Mouse (Mus musculus) CH12.LX (cell line): Measurements from ENCODE around the gene 4930469K13Rik. TPM values are rescaled to one million over a fixed set of nuclear protein-coding genes. Genes with fewer than 3 reads are reported as not detected.
A peak's percentile ranks its signal among the peaks of the same experiment; 100 is the strongest.

Source experiments
- DNase-seq: peaks from one replicate; pipeline ENCODE4 v3.0.0-alpha.2; 2013; ENCODE audit errors: extremely low read depth
- H3K27ac ChIP-seq: 2 replicates; pipeline ENCODE4 v1.5.1; 2012; ENCODE audit warnings: low read depth, mild to moderate bottlenecking, control low read depth, moderate library complexity; ENCODE audit not compliant: insufficient read depth
- H3K27me3 ChIP-seq: replicated peaks from 2 replicates; pipeline ENCODE3; 2012; ENCODE audit warnings: inconsistent platforms
- H3K36me3 ChIP-seq, 2 experiments: replicated peaks in 1 of 2; 2 replicates each; pipeline versions ENCODE3 to v1.6.1; 2012; ENCODE audit warnings: inconsistent platforms in 1 of 2, low read length in 1 of 2, mild to moderate bottlenecking in 1 of 2, mixed read lengths in 1 of 2, moderate library complexity in 1 of 2; ENCODE audit not compliant: control insufficient read depth in 1 of 2, insufficient read depth in 1 of 2
- H3K4me1 ChIP-seq, 2 experiments: 2 replicates each; pipeline ENCODE4 v1.6.1; 2012; ENCODE audit warnings: inconsistent platforms in 1 of 2, moderate library complexity in 1 of 2; ENCODE audit not compliant: insufficient read depth in 2 of 2, control insufficient read depth in 1 of 2
- H3K4me2 ChIP-seq: 2 replicates; pipeline ENCODE4 v1.6.1; 2012; ENCODE audit warnings: low read depth, mild to moderate bottlenecking, control low read depth; ENCODE audit not compliant: poor library complexity, insufficient read depth, severe bottlenecking
- H3K4me3 ChIP-seq, 3 experiments: fragments of 150-350 bp in 1 of 3; sonication (generic) in 1 of 3; replicated peaks in 1 of 3; 2 replicates each; pipeline versions ENCODE3 to v1.5.1; 2011 to 2012; ENCODE audit warnings: low read depth in 2 of 3, low read length in 2 of 3, mild to moderate bottlenecking in 2 of 3, moderate library complexity in 2 of 3, control low read depth in 1 of 3, improper control_type of control experiment in 1 of 3, inconsistent platforms in 1 of 3, mixed read lengths in 1 of 3; ENCODE audit not compliant: poor library complexity in 1 of 3
- H3K79me2 ChIP-seq: replicated peaks from 2 replicates; pipeline ENCODE4 v1.6.1; 2012; ENCODE audit warnings: mild to moderate bottlenecking, moderate library complexity; ENCODE audit not compliant: control insufficient read depth, poor library complexity, insufficient read depth, severe bottlenecking; ENCODE audit errors: extremely low read depth
- H3K9ac ChIP-seq: 2 replicates; pipeline ENCODE4 v1.6.1; 2012; ENCODE audit warnings: low read depth, mild to moderate bottlenecking, control low read depth, moderate library complexity; ENCODE audit not compliant: insufficient read depth
- H3K9me3 ChIP-seq: replicated peaks from 2 replicates; pipeline ENCODE3; 2012; ENCODE audit warnings: low read length, inconsistent platforms, mixed read lengths
- BHLHE40 ChIP-seq: IDR thresholded peaks from 2 replicates; pipeline ENCODE4 v1.6.1; 2011; ENCODE audit warnings: mild to moderate bottlenecking, low read depth, low read length, improper control_type of control experiment
- CHD1 ChIP-seq: IDR thresholded peaks from 2 replicates; pipeline ENCODE4 v1.6.1; 2012; ENCODE audit warnings: low read depth, low read length, improper control_type of control experiment, inconsistent platforms
- CHD2 ChIP-seq: IDR thresholded peaks from 2 replicates; pipeline ENCODE4 v1.6.1; 2011; ENCODE audit warnings: low read length, improper control_type of control experiment
- E2F4 ChIP-seq: IDR thresholded peaks from 2 replicates; pipeline ENCODE4 v1.6.1; 2011; ENCODE audit warnings: low read depth, low read length, improper control_type of control experiment; ENCODE audit not compliant: insufficient replicate concordance
- JUND ChIP-seq: conservative IDR thresholded peaks from 2 replicates; pipeline ENCODE4 v1.6.1; 2011; ENCODE audit warnings: low read depth, low read length, improper control_type of control experiment
- MAZ ChIP-seq: IDR thresholded peaks from 2 replicates; pipeline ENCODE4 v1.6.1; 2012; ENCODE audit warnings: low read depth, mild to moderate bottlenecking, inconsistent platforms, low read length, improper control_type of control experiment, moderate library complexity
- MEF2A ChIP-seq: IDR thresholded peaks from 2 replicates; pipeline ENCODE4 v1.6.1; 2014; ENCODE audit warnings: low read depth, mild to moderate bottlenecking, inconsistent platforms, low read length, improper control_type of control experiment, borderline replicate concordance
- MXI1 ChIP-seq: IDR thresholded peaks from 2 replicates; pipeline ENCODE4 v1.6.1; 2011; ENCODE audit warnings: mild to moderate bottlenecking, low read depth, low read length, improper control_type of control experiment
- MYC ChIP-seq: IDR thresholded peaks from 2 replicates; pipeline ENCODE4 v1.6.1; 2011; ENCODE audit warnings: low read depth, mild to moderate bottlenecking, improper control_type of control experiment, low read length
- NELFE ChIP-seq: IDR thresholded peaks from 2 replicates; pipeline ENCODE4 v1.6.1; 2011; ENCODE audit warnings: low read depth, low read length, improper control_type of control experiment
- POLR2AphosphoS2 ChIP-seq: IDR thresholded peaks from 2 replicates; pipeline ENCODE4 v1.6.1; 2011; ENCODE audit warnings: low read depth, low read length, improper control_type of control experiment
- RAD21 ChIP-seq: IDR thresholded peaks from 2 replicates; pipeline ENCODE4 v1.6.1; 2011; ENCODE audit warnings: low read depth, mild to moderate bottlenecking, low read length, improper control_type of control experiment, moderate library complexity
- RCOR1 ChIP-seq: conservative IDR thresholded peaks from 2 replicates; pipeline ENCODE4 v1.6.1; 2012; ENCODE audit warnings: low read depth, mild to moderate bottlenecking, inconsistent platforms, low read length, improper control_type of control experiment
- SIN3A ChIP-seq: IDR thresholded peaks from 2 replicates; pipeline ENCODE4 v1.6.1; 2012; ENCODE audit warnings: low read length, improper control_type of control experiment, inconsistent platforms
- SMC3 ChIP-seq: IDR thresholded peaks from 2 replicates; pipeline ENCODE4 v1.6.1; 2011; ENCODE audit warnings: low read depth, low read length, improper control_type of control experiment
- TCF12 ChIP-seq: IDR thresholded peaks from 2 replicates; pipeline ENCODE4 v1.6.1; 2014; ENCODE audit warnings: low read depth, mild to moderate bottlenecking, inconsistent platforms, low read length, improper control_type of control experiment
- UBTF ChIP-seq: IDR thresholded peaks from 2 replicates; pipeline ENCODE4 v1.6.1; 2012; ENCODE audit warnings: low read depth, mild to moderate bottlenecking, inconsistent platforms, low read length, improper control_type of control experiment, moderate library complexity
- USF1 ChIP-seq: IDR thresholded peaks from 2 replicates; pipeline ENCODE4 v1.6.1; 2014; ENCODE audit warnings: low read depth, mild to moderate bottlenecking, inconsistent platforms, low read length, improper control_type of control experiment
- USF2 ChIP-seq: conservative IDR thresholded peaks from 2 replicates; pipeline ENCODE4 v1.6.1; 2011; ENCODE audit warnings: low read depth, low read length, improper control_type of control experiment
- ZMIZ1 ChIP-seq: IDR thresholded peaks from 2 replicates; pipeline ENCODE4 v1.6.1; 2012; ENCODE audit warnings: low read depth, mild to moderate bottlenecking, inconsistent platforms, low read length, improper control_type of control experiment
- ZNF384 ChIP-seq: IDR thresholded peaks from 2 replicates; pipeline ENCODE4 v1.6.1; 2012; ENCODE audit warnings: low read depth, low read length, improper control_type of control experiment, inconsistent platforms
- dilution Hi-C: fragments of 300-500 bp; cut with MboI; formaldehyde crosslinking; loops from 2 replicates; pipeline ENCODE4 v1.14.3; 2020; ENCODE audit warnings: low sequenced_read_pairs; ENCODE audit not compliant: extremely low pct_unique_long_range_greater_than_20kb, extremely low pct_ligation_motif_present
- in situ Hi-C: fragments of 300-500 bp; cut with MboI; formaldehyde crosslinking; loops from 3 replicates; pipeline ENCODE4 v1.14.3; 2019; ENCODE audit warnings: low sequenced_read_pairs, low pct_ligation_motif_present, low pct_unique_long_range_greater_than_20kb, mixed read lengths
- polyA plus RNA-seq: library from polyadenylated mRNA; unstranded; fragments of >175 nt; gene quantifications from 2 replicates; pipeline ENCODE4 v1.2.1, GENCODE M21; 2012; ENCODE audit warnings: low read depth; ENCODE audit not compliant: insufficient read length
- total RNA-seq, 2 experiments: library from RNA; depleted of rRNA; stranded (reverse); fragments of 300-350 nt in 1 of 2; fragments of >200 nt in 1 of 2; gene quantifications; 2 replicates each; pipeline ENCODE4 v1.2.3; 2012 to 2014

4930469K13Rik gene
- total and polyA plus RNA-seq, 3 experiments: not detected

DNA sequence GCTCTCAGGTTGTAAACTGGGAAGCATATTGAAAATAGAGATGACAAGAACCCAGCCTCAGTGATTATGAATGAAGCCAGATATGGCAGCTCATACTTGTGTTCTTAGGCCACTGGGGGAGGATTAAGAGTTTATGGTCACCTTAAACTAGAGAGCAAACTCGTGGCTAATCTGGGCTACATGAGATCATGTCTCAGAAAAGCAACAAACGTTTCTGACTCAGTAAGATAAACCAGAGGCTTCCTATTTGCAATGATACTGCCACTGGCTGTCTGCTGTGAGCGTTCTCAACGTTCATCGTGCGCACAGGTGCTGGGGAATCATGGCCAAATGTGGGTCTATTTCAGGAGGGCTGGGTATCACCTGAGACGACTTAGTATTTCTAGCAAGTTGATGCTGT lies 14.6 kb downstream of the 4930469K13Rik start:
- in situ Hi-C loops (loop anchor here (25.0 kb wide), 1 partner anchor 346 kb away; no protein-coding TSS in a partner anchor), dilution Hi-C loops (no loop called here)
- Histone ChIP-seq H3K9ac (no peak overlapping the region), H3K36me3 (peaks cover 42 to 53% of the 10 kb centered on the region in 2 experiments), H3K4me3 (no peak overlapping the region), H3K4me2 (no peak overlapping the region), H3K4me1 (peaks cover 7 to 55% of the 10 kb centered on the region in 2 experiments; a peak in 3 of 4 replicates), H3K9me3 (no peaks in the 10 kb centered on the region), H3K27ac (no peak overlapping the region), H3K79me2 (no peaks in the 10 kb centered on the region), H3K27me3 (no peaks in the 10 kb centered on the region)
- TF ChIP-seq USF1: no peak
- TF ChIP-seq MEF2A: peak; percentile 76
- TF ChIP-seq E2F4: no peak
- no peak for TF ChIP-seq RAD21
- no peak for TF ChIP-seq JUND
- DNase-seq: peak; percentile 34

DNA sequence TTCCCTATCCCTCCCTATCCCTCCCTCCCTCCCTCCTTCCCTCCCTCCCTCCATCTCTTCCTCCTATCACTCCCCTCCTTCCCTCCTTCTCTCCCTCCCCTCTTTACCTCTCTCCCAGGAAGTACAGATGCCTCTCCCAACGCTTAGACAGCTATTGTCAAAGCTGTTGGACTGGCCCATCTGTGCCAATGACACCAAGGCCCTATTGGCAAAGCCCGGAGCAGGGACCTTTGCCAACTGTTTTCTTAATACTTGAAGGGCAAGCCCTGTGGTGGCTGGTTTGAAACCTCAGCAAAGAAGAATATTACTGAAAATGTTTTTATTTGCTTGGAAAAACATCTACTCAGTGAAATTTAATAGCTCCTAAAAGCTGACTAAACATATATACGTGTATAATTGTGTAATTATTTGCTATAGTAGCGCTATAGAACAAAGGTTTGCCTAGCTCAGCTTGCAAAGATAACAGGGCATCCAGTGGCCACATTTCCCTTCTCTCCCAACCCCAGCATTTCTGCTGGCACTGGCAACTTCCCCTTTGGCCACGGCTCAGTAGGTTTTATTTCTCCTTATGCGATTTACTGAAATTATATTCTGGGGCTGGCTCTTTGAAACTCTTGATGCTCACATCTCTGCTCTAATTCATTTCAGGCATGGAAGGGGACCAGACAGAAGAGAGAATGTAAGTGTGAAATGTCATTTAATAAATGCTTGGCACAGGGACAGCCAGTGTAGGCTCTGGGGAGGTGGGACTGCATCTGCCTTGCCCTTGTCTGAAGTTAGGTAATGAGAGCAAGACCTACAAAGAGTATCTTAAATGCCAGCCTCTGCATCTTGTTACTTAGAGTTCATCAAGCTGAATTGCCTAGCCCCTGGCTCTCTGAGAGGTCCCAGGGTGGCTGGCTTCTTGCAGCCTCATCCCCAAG lies 18.6 kb downstream of the 4930469K13Rik start:
- no peak overlapping the region for H3K9ac ChIP-seq
- H3K79me2 ChIP-seq: no peaks in the 10 kb centered on the region
- in situ Hi-C loops (loop anchor here (10.0 to 25.0 kb wide), 2 partner anchors 75 to 343 kb away; no protein-coding TSS in a partner anchor), dilution Hi-C loops (no loop called here)
- no peak overlapping the region for H3K27ac ChIP-seq
- H3K9me3 ChIP-seq: no peaks in the 10 kb centered on the region
- H3K4me3 ChIP-seq: no peak overlapping the region
- H3K27me3 ChIP-seq: no peaks in the 10 kb centered on the region
- DNase-seq: no peak
- H3K4me1 ChIP-seq: peaks cover 0 to 50% of the 10 kb centered on the region in 2 experiments; a peak in 2 of 4 replicates
- H3K36me3 ChIP-seq: peaks cover 67 to 83% of the 10 kb centered on the region in 2 experiments
- TF ChIP-seq MEF2A (no peak), RAD21 (no peak), CHD2 (no peak), CHD1 (no peak), JUND (no peak), USF1 (no peak), USF2 (no peak), NELFE (no peak), RCOR1 (no peak), ZMIZ1 (no peak), TCF12 (no peak), ZNF384 (no peak), POLR2AphosphoS2 (no peak), MYC (no peak), MAZ (no peak), SIN3A (no peak), UBTF (no peak), MXI1 (no peak), BHLHE40 (no peak), SMC3 (no peak)
- TF ChIP-seq, all 38 proteins: peak for 0
- H3K4me2 ChIP-seq: no peak overlapping the region
